Mouse (Mus musculus) E14TG2a.4 (cell line): ENCODE results near the gene Grin2b.

Experiments
- H3K27me3 ChIP-seq: 2 replicates; pipeline ENCODE4 v1.6.1; 2014; ENCODE audit warnings: low read length, control low read depth; ENCODE audit not compliant: insufficient read depth
- H3K36me3 ChIP-seq: 2 replicates; pipeline ENCODE4 v1.6.1; 2014; ENCODE audit warnings: low read length, control low read depth; ENCODE audit not compliant: insufficient read depth
- H3K4me1 ChIP-seq: replicated peaks from 2 replicates; pipeline ENCODE4 v1.6.1; 2014; ENCODE audit warnings: low read depth, low read length, control low read depth
- H3K4me3 ChIP-seq: replicated peaks from 2 replicates; pipeline ENCODE4 v1.5.1; 2014; ENCODE audit warnings: mild to moderate bottlenecking, low read length
- H3K9me3 ChIP-seq: 2 replicates; pipeline ENCODE4 v1.6.1; 2014; ENCODE audit warnings: low read length, control low read depth
- CTCF ChIP-seq: conservative IDR thresholded peaks from 2 replicates; pipeline ENCODE4 v1.5.1; 2014; ENCODE audit warnings: low read length
- NANOG ChIP-seq: IDR thresholded peaks from 2 replicates; pipeline ENCODE4 v1.6.1; 2014; ENCODE audit warnings: borderline replicate concordance, low read length, mixed read lengths
- POU5F1 ChIP-seq: IDR thresholded peaks from 2 replicates; pipeline ENCODE4 v1.6.1; 2014; ENCODE audit warnings: low read length, borderline replicate concordance

Grin2b gene

DNA sequence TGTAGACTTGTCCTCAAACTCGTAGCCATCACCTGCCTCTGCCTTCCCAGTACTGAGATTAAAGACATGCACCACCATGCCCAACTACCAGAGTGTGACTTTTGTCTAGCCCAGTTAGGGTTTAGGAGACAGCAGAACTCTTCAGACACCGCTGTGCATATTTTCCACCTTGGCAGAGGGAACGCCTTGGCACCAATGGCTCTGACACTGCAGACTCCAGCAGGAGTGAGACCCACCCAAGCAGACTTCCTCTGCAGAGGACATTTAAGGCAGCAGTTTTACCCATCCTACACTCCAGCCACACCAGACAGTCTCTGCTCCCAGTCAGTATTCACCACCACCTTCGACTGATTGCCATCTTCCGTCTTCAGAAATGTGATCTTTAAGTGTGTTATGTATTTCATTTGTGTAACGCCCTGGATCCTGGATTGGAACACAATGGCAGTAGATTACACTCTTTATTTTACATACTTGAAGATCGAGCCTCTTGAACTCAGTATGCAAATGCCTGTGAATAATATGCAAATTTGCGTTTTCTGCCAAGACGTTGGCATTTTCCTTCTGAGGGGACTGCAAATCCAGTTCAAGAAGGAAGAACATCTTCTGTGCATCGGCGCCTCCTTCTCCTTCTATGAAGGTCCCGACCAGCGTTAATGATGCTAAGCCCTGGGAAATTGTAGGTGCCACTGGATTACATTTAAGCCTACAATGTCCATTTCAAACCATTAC, 100.8 kb downstream of the Grin2b start:
- H3K36me3 ChIP-seq = no peaks in the 10 kb centered on the region
- no peaks in the 10 kb centered on the region for H3K9me3 ChIP-seq
- no peaks in the 10 kb centered on the region for H3K27me3 ChIP-seq
- no peak for TF ChIP-seq POU5F1
- TF ChIP-seq NANOG = no peak
- no peak for TF ChIP-seq CTCF
- no peaks in the 10 kb centered on the region for H3K4me1 ChIP-seq
- H3K4me3 ChIP-seq = no peak overlapping the region

DNA sequence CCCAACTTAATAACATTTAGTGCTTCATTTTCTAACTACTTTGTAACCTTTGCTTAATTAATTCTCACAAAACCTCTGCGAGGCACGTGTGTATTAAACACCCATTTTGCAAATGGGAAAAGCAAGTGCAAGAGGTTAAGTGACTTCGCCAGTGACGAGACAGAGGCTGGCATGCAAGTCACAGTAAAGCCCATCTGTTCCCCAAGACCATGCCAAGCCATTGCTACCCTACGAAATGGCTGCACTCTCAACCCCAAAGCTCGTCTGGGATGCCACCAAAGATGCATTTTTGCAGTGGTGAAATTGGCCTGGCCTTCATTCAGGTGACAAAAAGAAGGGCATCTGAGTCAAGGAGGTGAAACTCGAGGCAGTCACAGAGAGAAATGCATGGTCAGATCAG, 103.2 kb downstream of the Grin2b start:
- no peaks in the 10 kb centered on the region for H3K36me3 ChIP-seq
- no peaks in the 10 kb centered on the region for H3K9me3 ChIP-seq
- no peak for TF ChIP-seq CTCF
- TF ChIP-seq NANOG = no peak
- TF ChIP-seq POU5F1 = no peak
- no peaks in the 10 kb centered on the region for H3K27me3 ChIP-seq
- no peak overlapping the region for H3K4me3 ChIP-seq
- H3K4me1 ChIP-seq = no peaks in the 10 kb centered on the region

DNA sequence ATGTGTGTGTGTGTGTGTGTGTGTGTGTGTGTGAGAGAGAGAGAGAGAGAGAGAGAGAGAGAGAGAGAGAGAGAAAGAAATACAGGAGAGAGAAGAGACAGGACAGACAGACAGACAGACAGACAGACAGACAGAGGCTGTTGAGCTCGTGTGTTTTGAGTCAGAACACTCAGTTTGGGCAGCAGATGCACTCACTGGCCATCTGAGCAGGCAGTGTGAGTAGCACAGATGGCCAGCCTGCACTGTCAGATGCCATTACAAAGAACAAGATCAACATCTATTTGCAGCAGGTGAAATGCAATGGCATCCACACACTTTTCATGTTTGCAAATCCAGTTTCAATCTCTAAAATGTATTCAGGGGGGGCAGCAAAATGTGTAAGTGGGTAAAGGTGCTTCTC, 120.0 kb downstream of the Grin2b start:
- no peaks in the 10 kb centered on the region for H3K27me3 ChIP-seq
- TF ChIP-seq NANOG (no peak), POU5F1 (no peak), CTCF (no peak)

DNA sequence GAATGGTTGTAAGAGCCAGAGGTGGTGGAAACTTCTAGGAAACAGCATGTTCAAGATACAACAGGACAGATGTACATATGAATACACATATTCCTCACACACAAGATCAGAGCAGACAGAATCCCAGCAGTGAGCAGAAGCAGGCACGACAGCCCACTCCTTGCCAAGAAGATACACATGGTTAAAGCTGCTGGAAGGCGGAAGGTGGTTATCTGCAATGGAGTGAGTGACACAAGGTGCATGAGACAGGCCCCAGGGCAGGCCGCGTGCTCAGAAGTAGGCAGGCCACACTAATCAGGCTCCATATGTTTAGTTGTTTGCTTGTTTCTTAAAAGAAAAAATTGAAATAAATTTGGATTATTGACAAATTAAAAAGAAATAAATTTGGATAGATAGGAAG, 123.0 kb downstream of the Grin2b start:
- Histone ChIP-seq H3K9me3 (no peaks in the 10 kb centered on the region), H3K4me3 (no peak overlapping the region), H3K4me1 (no peaks in the 10 kb centered on the region), H3K27me3 (no peaks in the 10 kb centered on the region), H3K36me3 (no peaks in the 10 kb centered on the region)
- TF ChIP-seq CTCF (no peak), NANOG (no peak), POU5F1 (no peak)

More for the DNA sequence above, 120.0 kb downstream of the Grin2b start:
- Histone ChIP-seq H3K9me3 (no peaks in the 10 kb centered on the region), H3K4me1 (no peaks in the 10 kb centered on the region), H3K4me3 (no peak overlapping the region), H3K36me3 (no peaks in the 10 kb centered on the region)

DNA sequence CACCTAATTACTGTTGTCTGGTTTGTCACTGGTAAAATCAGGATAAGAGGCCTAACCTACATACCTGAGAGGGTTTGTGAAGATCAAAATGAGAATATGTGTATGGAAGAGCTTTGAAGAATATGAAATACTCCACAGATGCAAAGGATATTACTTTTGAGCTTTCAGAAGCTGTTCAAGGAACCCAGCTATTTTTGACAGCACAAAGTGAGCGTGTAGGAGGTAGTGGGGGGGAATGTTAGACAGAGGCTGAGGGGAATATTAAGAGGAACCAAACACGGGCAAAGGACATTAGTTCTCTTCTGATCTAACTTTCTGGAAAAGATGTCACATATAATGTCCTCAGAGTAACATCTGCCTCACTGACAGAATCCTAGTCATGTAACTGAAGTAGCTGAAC, 125.2 kb downstream of the Grin2b start:
- no peaks in the 10 kb centered on the region for H3K9me3 ChIP-seq
- no peaks in the 10 kb centered on the region for H3K27me3 ChIP-seq
- no peak for TF ChIP-seq NANOG
- no peak for TF ChIP-seq CTCF
- TF ChIP-seq POU5F1 = no peak
- no peak overlapping the region for H3K4me3 ChIP-seq
- H3K4me1 ChIP-seq = no peaks in the 10 kb centered on the region
- H3K36me3 ChIP-seq = no peaks in the 10 kb centered on the region

DNA sequence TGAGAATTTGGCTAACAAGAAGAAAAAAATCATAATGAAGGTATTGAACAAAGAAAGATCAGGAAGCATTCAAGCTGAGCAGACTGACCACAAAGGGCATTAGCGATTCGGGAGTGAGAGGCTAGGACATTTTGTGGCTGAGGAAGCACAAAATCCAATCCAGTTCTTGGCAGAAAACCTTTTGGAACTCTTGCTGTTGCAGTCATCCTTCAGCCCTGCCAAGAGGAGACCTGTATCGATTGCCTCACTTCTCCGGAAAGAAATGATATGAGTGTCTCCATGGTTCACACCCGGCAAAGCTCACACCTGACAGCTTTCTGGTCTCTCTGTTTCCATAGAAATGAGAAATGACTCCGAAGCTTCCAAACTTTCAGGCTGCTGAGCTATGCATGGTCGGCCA, 127.2 kb downstream of the Grin2b start:
- Histone ChIP-seq H3K4me1 (no peaks in the 10 kb centered on the region), H3K36me3 (no peaks in the 10 kb centered on the region), H3K4me3 (no peak overlapping the region), H3K27me3 (no peaks in the 10 kb centered on the region), H3K9me3 (no peaks in the 10 kb centered on the region)
- TF ChIP-seq POU5F1 (no peak), NANOG (no peak), CTCF (no peak)

DNA sequence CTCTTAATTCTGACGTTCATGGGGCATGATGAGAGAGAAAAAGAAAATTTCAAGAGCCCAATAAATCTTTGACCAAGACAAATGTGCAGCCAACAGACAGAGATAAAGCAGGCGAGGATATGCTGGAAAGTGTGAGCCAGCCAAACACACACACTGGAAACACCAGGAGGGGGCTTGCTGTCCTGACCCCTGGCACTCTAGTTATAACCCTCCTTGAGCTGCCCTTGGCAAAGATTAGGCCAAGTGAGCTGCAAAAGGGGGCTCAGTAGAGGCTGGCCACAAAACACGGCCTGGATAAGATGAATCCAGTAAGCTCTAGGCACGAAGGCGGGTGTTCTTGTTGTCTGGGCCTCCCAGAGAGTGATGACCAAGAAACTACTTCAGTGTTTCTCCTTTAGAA, 128.8 kb downstream of the Grin2b start:
- H3K36me3 ChIP-seq = no peaks in the 10 kb centered on the region

DNA sequence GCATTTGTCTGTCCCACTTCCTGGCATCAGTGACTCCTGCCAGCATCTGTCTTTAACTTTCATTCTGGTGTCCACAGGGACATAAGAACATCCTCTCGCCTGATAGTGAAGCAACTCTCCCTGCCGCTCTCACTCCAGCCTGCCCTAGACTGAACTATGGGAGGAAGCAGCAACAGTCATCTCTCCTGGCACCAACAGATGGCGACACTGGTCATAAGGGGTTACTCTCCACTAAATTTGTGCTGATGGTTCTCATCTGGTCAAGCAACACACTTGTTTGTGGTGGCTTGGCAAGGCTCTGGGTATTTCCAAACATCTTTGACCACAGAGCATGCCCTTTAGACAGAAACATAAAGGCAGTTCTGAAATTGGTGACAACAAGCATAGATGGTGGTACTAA, 130.9 kb downstream of the Grin2b start:
- H3K4me1 ChIP-seq = no peaks in the 10 kb centered on the region

More for the DNA sequence above, 128.8 kb downstream of the Grin2b start:
- Histone ChIP-seq H3K9me3 (no peaks in the 10 kb centered on the region), H3K4me1 (no peaks in the 10 kb centered on the region), H3K27me3 (no peaks in the 10 kb centered on the region), H3K4me3 (no peak overlapping the region)
- TF ChIP-seq CTCF (no peak), POU5F1 (no peak), NANOG (no peak)

DNA sequence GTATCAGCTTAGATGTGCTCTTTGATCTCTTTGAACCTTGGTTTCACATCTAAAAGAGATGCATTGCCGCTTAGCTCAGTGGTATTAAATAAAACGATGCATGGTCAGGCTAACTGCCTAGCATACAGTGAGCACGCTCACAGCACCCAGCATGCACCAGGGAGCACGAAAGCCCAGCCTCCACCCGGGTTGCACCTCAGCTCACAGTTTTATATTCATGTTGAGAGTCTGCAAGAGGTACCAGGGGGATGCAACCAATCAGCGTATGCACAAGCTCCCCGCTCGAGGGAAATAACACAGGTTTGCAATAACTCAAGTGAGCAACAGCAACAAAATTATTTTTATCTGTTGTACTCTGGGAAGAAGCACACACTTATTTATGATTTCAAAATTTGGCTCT, 131.5 kb downstream of the Grin2b start:
- H3K9me3 ChIP-seq = no peaks in the 10 kb centered on the region
- H3K27me3 ChIP-seq = no peaks in the 10 kb centered on the region
- TF ChIP-seq POU5F1 = no peak
- TF ChIP-seq NANOG = no peak
- no peak for TF ChIP-seq CTCF
- no peak overlapping the region for H3K4me3 ChIP-seq
- no peaks in the 10 kb centered on the region for H3K4me1 ChIP-seq
- no peaks in the 10 kb centered on the region for H3K36me3 ChIP-seq

More for the DNA sequence above, 130.9 kb downstream of the Grin2b start:
- H3K36me3 ChIP-seq = no peaks in the 10 kb centered on the region
- TF ChIP-seq NANOG = no peak
- peak; percentile 30 for TF ChIP-seq CTCF
- H3K9me3 ChIP-seq = no peaks in the 10 kb centered on the region
- no peaks in the 10 kb centered on the region for H3K27me3 ChIP-seq
- H3K4me3 ChIP-seq = no peak overlapping the region
